12 mouse cellular contexts compared by ENCODE assay signal in the genomic region with DNA sequence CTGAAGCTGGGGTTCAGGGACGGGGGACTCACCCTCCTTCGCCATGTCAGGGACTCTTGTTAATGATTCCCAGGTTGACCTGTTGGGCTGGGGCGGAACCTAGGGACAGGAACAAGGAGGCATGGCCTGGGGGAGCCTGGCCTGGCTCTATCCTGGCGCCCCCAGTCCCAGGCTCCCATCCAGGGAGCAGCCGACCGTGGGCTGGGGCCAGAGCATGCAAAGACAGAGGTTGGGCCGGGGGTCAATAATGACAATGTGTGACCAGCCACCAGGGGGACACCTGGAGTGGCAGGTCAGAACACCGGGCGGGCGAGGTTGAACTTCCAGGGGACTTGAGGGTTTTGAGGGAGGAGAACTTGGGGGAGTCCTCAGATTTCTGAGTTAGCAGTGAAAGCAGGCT. TPM values are rescaled to one million over a fixed set of nuclear protein-coding genes. Genes with fewer than 3 reads are reported as not detected.
A peak's percentile ranks its signal among the peaks of the same experiment; 100 is the strongest.
DNase-seq lines count a peak whose midpoint lies in the region; ATAC-seq and TF ChIP-seq lines count a peak whose summit lies in the region.
"Had no signal": no experiment of that assay in that cellular context is flagged by ENCODE, and none has a peak within 500 bp of the region (broad histone marks: within the 10 kb centered on the region; RNA-seq: fewer than 3 reads in every experiment).

No protein-coding gene starts in this region.

- no peak for DNase-seq in heart, embryonic 10.5 days (ENCODE audit: low spot score)
- no peak for DNase-seq in heart, adult 11 months
- DNase-seq in ES-E14 (ENCODE audit: low read depth, low spot score) = no peak
- DNase-seq in kidney, adult 8-10 months = peak; percentile 77 to 79
- DNase-seq in liver, embryonic 11.5 days (ENCODE audit: low spot score) = no peak
- DNase-seq in spleen, adult 12 weeks (ENCODE audit: low spot score) = no peak
- DNase-seq in MN1 (ENCODE audit: low spot score) = no peak
- no peak for DNase-seq in cerebellum, adult 18-20 months
- DNase-seq: gastrocnemius, postnatal 10 days; retina, postnatal 1 day; thymus, adult 18-20 months had no signal

- in situ Hi-C loops in ES-E14 (cut with MboI; ENCODE audit: low sequenced_read_pairs in 2 of 2, unreplicated experiment in 2 of 2) = no loop called here

- H3K4me2 ChIP-seq in liver, embryonic 11.5 days = peak overlapping the region; percentile 52
- H3K4me2 ChIP-seq: midbrain, embryonic 13.5 days had no signal

- no peaks in the 10 kb centered on the region for H3K27me3 ChIP-seq in heart, embryonic 10.5 days (ENCODE audit: insufficient read depth, poor library complexity, severe bottlenecking)
- H3K27me3 ChIP-seq in liver, embryonic 11.5 days (replicated peaks; ENCODE audit: control insufficient read depth, insufficient read depth, low read length) = no peaks in the 10 kb centered on the region

- H3K36me3 ChIP-seq in heart, embryonic 10.5 days = no peaks in the 10 kb centered on the region
- H3K36me3 ChIP-seq in ES-E14 (ENCODE audit: control insufficient read depth, insufficient read depth, low read length, poor library complexity, severe bottlenecking) = no peaks in the 10 kb centered on the region
- H3K36me3 ChIP-seq in liver, embryonic 11.5 days (ENCODE audit: control insufficient read depth, insufficient read depth, low read length) = no peaks in the 10 kb centered on the region
- H3K36me3 ChIP-seq: midbrain, embryonic 13.5 days had no signal

- WGBS in heart, embryonic 10.5 days = 62% methylated on average over 10 of the region's 10 CpGs
- WGBS in liver, embryonic 11.5 days = 60% methylated on average over 10 of the region's 10 CpGs

- ATAC-seq in liver, embryonic 11.5 days (replicated peaks; ENCODE audit: low FRiP score) = no peak
- ATAC-seq: midbrain, embryonic 13.5 days had no signal

- peak overlapping the region; percentile 86 for H3K27ac ChIP-seq in heart, embryonic 10.5 days
- H3K27ac ChIP-seq in ES-E14 (ENCODE audit: insufficient read depth, low read depth, low read length, poor library complexity, severe bottlenecking) = no peak overlapping the region
- H3K27ac ChIP-seq in liver, embryonic 11.5 days (ENCODE audit: low read depth, low read length) = peak overlapping the region; percentile 85
- H3K27ac ChIP-seq: midbrain, embryonic 13.5 days had no signal

- no peaks in the 10 kb centered on the region for H3K9me3 ChIP-seq in heart, embryonic 10.5 days
- no peaks in the 10 kb centered on the region for H3K9me3 ChIP-seq in ES-E14 (ENCODE audit: control insufficient read depth, insufficient read depth, low read depth, low read length)
- no peaks in the 10 kb centered on the region for H3K9me3 ChIP-seq in liver, embryonic 11.5 days (ENCODE audit: control insufficient read depth, low read length)
- H3K9me3 ChIP-seq: midbrain, embryonic 13.5 days had no signal

- peak overlapping the region; percentile 42; the same call in 1 of the 2 replicates for H3K4me3 ChIP-seq in heart, embryonic 10.5 days
- H3K4me3 ChIP-seq in ES-E14 (ENCODE audit: insufficient read depth in 1 of 2, low read depth in 1 of 2, low read length in 2 of 2, poor library complexity in 1 of 2, severe bottlenecking in 1 of 2) = peak overlapping the region; percentile 53 to 54; a peak in 2 of 4 replicates
- H3K4me3 ChIP-seq in liver, embryonic 11.5 days (ENCODE audit: low read depth, low read length) = peak overlapping the region; percentile 41
- H3K4me3 ChIP-seq: midbrain, embryonic 13.5 days had no signal

- H3K4me1 ChIP-seq in heart, embryonic 10.5 days = peaks cover 55% of the 10 kb centered on the region
- peaks cover 0 to 16% of the 10 kb centered on the region in 2 experiments; a peak in 2 of 4 replicates for H3K4me1 ChIP-seq in ES-E14 (ENCODE audit: control insufficient read depth in 2 of 2, insufficient read depth in 2 of 2, low read length in 2 of 2, poor library complexity in 1 of 2)
- peaks cover 34% of the 10 kb centered on the region for H3K4me1 ChIP-seq in liver, embryonic 11.5 days (replicated peaks; ENCODE audit: control insufficient read depth, insufficient read depth, low read length)
- H3K4me1 ChIP-seq: midbrain, embryonic 13.5 days had no signal

- 0 out of 2 replicates have a peak overlapping the region, but pooled peaks have one; percentile 49 for H3K9ac ChIP-seq in ES-E14 (ENCODE audit: insufficient read depth, low read depth, low read length, poor library complexity, severe bottlenecking)
- H3K9ac ChIP-seq in liver, embryonic 11.5 days (ENCODE audit: low read depth, low read length) = 0 out of 2 replicates have a peak overlapping the region, but pooled peaks have one; percentile 7
- H3K9ac ChIP-seq: midbrain, embryonic 13.5 days had no signal

TF ChIP-seq in ES-E14, 5 proteins besides CTCF, POLR2A, EP300 and RAD21:
- TF ChIP-seq ZC3H11A (IDR thresholded peaks at IDR 0.05; ENCODE audit: borderline replicate concordance, low read depth, low read length) (no peak), CHD2 (IDR thresholded peaks at IDR 0.05; ENCODE audit: low read depth, low read length) (no peak), MAFK (IDR thresholded peaks at IDR 0.05; ENCODE audit: insufficient read depth, low read depth, low read length) (no peak), HCFC1 (IDR thresholded peaks at IDR 0.05; ENCODE audit: borderline replicate concordance, insufficient read depth, low read length) (no peak), ZNF384 (IDR thresholded peaks at IDR 0.05; ENCODE audit: low read depth, low read length) (no peak)

RNA-seq across cellular contexts. Expression of a gene that starts 0.4 kb away (rescaled TPM):
- 3.6 and 15.0 TPM in 2 replicates for polyA plus RNA-seq in heart, embryonic 10.5 days (2016; fragmentation: Nextera tagmentation; extraction: Ambion mirVana)
- 14.5 and 28.2 TPM in 2 replicates for total RNA-seq in ES-E14 (2012; rRNA removed)
- polyA plus RNA-seq in liver, embryonic 11.5 days (2014; fragmentation: Nextera tagmentation; extraction: Ambion mirVana) = 36.6 and 38.3 TPM in 2 replicates

RNA-seq across cellular contexts. Expression of a gene that starts 12.2 kb away (rescaled TPM):
- 3.9 and 4.3 TPM in 2 replicates for polyA plus RNA-seq in heart, embryonic 10.5 days (2016; fragmentation: Nextera tagmentation; extraction: Ambion mirVana)
- total RNA-seq in ES-E14 (2012; rRNA removed) = 16.3 and 17.3 TPM in 2 replicates
- polyA plus RNA-seq in liver, embryonic 11.5 days (2014; fragmentation: Nextera tagmentation; extraction: Ambion mirVana) = 0.57 and 1.0 TPM in 2 replicates

RNA-seq across cellular contexts. Expression of a gene that starts 38.1 kb away (rescaled TPM):
- 0.53 and 2.0 TPM in 2 replicates for polyA plus RNA-seq in heart, embryonic 10.5 days (2016; fragmentation: Nextera tagmentation; extraction: Ambion mirVana)
- 2.2 and 3.2 TPM in 2 replicates for total RNA-seq in ES-E14 (2012; rRNA removed)
- 1.2 and 1.7 TPM in 2 replicates for polyA plus RNA-seq in liver, embryonic 11.5 days (2014; fragmentation: Nextera tagmentation; extraction: Ambion mirVana)

RNA-seq across cellular contexts. Expression of a gene that starts 41.0 kb away (rescaled TPM):
- 58.1 and 70.9 TPM in 2 replicates for polyA plus RNA-seq in heart, embryonic 10.5 days (2016; fragmentation: Nextera tagmentation; extraction: Ambion mirVana)
- total RNA-seq in ES-E14 (2012; rRNA removed) = 44.2 and 76.2 TPM in 2 replicates
- 40.9 and 47.6 TPM in 2 replicates for polyA plus RNA-seq in liver, embryonic 11.5 days (2014; fragmentation: Nextera tagmentation; extraction: Ambion mirVana)

RNA-seq across cellular contexts. Expression of a gene that starts 55.5 kb away (rescaled TPM):
- polyA plus RNA-seq in heart, embryonic 10.5 days (2016; fragmentation: Nextera tagmentation; extraction: Ambion mirVana) = 0.27 and 0.41 TPM in 2 replicates
- total RNA-seq in ES-E14 (2012; rRNA removed) = 0.16 and 0.18 TPM in 2 replicates
- polyA plus RNA-seq in liver, embryonic 11.5 days (2014; fragmentation: Nextera tagmentation; extraction: Ambion mirVana) = 0.30 and 0.45 TPM in 2 replicates

Comparison
In these comparisons a context has a peak if more than half of its experiments do, and no peak if none do; other contexts are left out.
1. DNase-seq: peak in kidney, adult 8-10 months (2 of 2); none in heart, embryonic 10.5 days (single experiment), heart, adult 11 months (single experiment), ES-E14 (single experiment), liver, embryonic 11.5 days (single experiment), spleen, adult 12 weeks (single experiment), MN1 (single experiment) and cerebellum, adult 18-20 months (0 of 2).
2. Peak in every context shown above with its lines, with median percentiles within 50 percentile points of each other: H3K4me3 ChIP-seq.